Mouse (Mus musculus) liver, adult 2 months (tissue): ENCODE data around the gene Dlgap4.

ENCODE experiments used
- CTCF ChIP-seq: fragments of 200-500 bp; IDR thresholded peaks from 2 replicates; pipeline ENCODE4 v1.5.1; 2011; ENCODE audit warnings: low read depth, low read length, control low read depth
- POLR2A ChIP-seq: fragments of 200-500 bp; IDR thresholded peaks from 2 replicates; pipeline ENCODE4 v1.6.1; 2011; ENCODE audit warnings: low read length, control low read depth; ENCODE audit not compliant: insufficient read depth; ENCODE audit errors: extremely low read depth

DNA sequence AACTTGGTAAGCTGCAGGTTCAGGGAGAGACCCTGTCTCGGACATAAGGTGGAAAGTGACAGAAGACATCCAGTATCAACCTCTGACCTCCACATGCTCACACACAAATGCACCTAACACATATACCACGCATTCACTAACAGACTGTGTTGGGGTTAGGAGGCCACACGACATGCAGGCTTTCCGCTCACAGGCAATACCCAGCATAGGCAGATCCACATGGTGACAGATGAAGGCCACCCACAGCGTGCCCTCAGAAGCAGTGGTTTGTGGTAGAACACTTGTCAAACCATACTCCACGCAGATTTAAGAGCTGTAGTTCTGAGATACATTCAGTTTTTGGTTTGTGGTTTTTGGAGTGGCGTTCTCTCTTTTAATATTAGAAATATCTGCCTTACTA, 44.9 kb upstream of the Dlgap4 start:
- no peak for TF ChIP-seq POLR2A
- TF ChIP-seq CTCF, result no peak
